Mouse (Mus musculus) ES-E14 (cell line): Measurements from ENCODE around the gene Rnf141. TPM values are rescaled to one million over a fixed set of nuclear protein-coding genes. Genes with fewer than 3 reads are reported as not detected.

Experiments
- DNase-seq: peaks from one replicate; pipeline ENCODE4 v3.0.0-alpha.2; 2013; ENCODE audit warnings: low read depth, low spot score
- H3K27ac ChIP-seq: 2 replicates; pipeline ENCODE4 v1.5.1; 2012; ENCODE audit warnings: low read depth, mild to moderate bottlenecking, low read length, moderate library complexity, mixed read lengths; ENCODE audit not compliant: poor library complexity, insufficient read depth, severe bottlenecking
- H3K36me3 ChIP-seq: 2 replicates; pipeline ENCODE4 v1.6.1; 2012; ENCODE audit warnings: mild to moderate bottlenecking, low read length, moderate library complexity, mixed read lengths; ENCODE audit not compliant: control insufficient read depth, poor library complexity, insufficient read depth, severe bottlenecking
- H3K4me1 ChIP-seq, 2 experiments: fragments of 150-350 bp in 1 of 2; sonication (generic) in 1 of 2; 2 replicates each; pipeline ENCODE4 v1.6.1; 2012; ENCODE audit warnings: low read length in 2 of 2, mild to moderate bottlenecking in 1 of 2, mixed read lengths in 1 of 2; ENCODE audit not compliant: control insufficient read depth in 2 of 2, insufficient read depth in 2 of 2, poor library complexity in 1 of 2
- H3K4me3 ChIP-seq, 2 experiments: fragments of 150-350 bp in 1 of 2; sonication (generic) in 1 of 2; 2 replicates each; pipeline ENCODE4 v1.5.1; 2012; ENCODE audit warnings: low read length in 2 of 2, low read depth in 1 of 2, mild to moderate bottlenecking in 1 of 2, mixed read lengths in 1 of 2; ENCODE audit not compliant: insufficient read depth in 1 of 2, poor library complexity in 1 of 2, severe bottlenecking in 1 of 2
- H3K9ac ChIP-seq: 2 replicates; pipeline ENCODE4 v1.6.1; 2012; ENCODE audit warnings: low read depth, mild to moderate bottlenecking, low read length, mixed read lengths; ENCODE audit not compliant: poor library complexity, insufficient read depth, severe bottlenecking
- H3K9me3 ChIP-seq: fragments of 150-350 bp; sonication (generic); 2 replicates; pipeline ENCODE4 v1.6.1; 2012; ENCODE audit warnings: low read depth, mild to moderate bottlenecking, low read length; ENCODE audit not compliant: control insufficient read depth, insufficient read depth
- CHD2 ChIP-seq: IDR thresholded peaks from 2 replicates; pipeline ENCODE4 v1.6.1; 2014; ENCODE audit warnings: mild to moderate bottlenecking, low read depth, low read length, inconsistent platforms
- HCFC1 ChIP-seq: IDR thresholded peaks from 2 replicates; pipeline ENCODE4 v1.6.1; 2012; ENCODE audit warnings: low read length, inconsistent platforms, borderline replicate concordance; ENCODE audit not compliant: insufficient read depth
- MAFK ChIP-seq: IDR thresholded peaks from 2 replicates; pipeline ENCODE4 v1.6.1; 2014; ENCODE audit warnings: mild to moderate bottlenecking, low read depth, low read length, inconsistent platforms; ENCODE audit not compliant: insufficient read depth
- ZC3H11A ChIP-seq: IDR thresholded peaks from 2 replicates; pipeline ENCODE4 v1.6.1; 2012; ENCODE audit warnings: low read depth, mild to moderate bottlenecking, inconsistent platforms, low read length, borderline replicate concordance
- ZNF384 ChIP-seq: IDR thresholded peaks from 2 replicates; pipeline ENCODE4 v1.6.1; 2012; ENCODE audit warnings: low read depth, low read length, inconsistent platforms
- in situ Hi-C, 2 experiments: fragments of 600-800 bp; cut with MboI; formaldehyde crosslinking; loops; one replicate each; pipeline ENCODE4 v1.15.1; 2025; ENCODE audit warnings: low sequenced_read_pairs in 2 of 2, inconsistent platforms in 1 of 2; ENCODE audit not compliant: unreplicated experiment in 2 of 2
- total RNA-seq: library from RNA; depleted of rRNA; stranded (reverse); fragments of 300-350 nt; gene quantifications from 2 replicates; pipeline ENCODE4 v1.2.3, GENCODE M21; 2012

The Rnf141 gene
- total RNA-seq, 1 experiment: 25.0 TPM

GRCm38 (mm10) chr7:110782135-110782534, 62.1 kb downstream of the Rnf141 start:
- H3K4me1 ChIP-seq: peaks cover 3 to 10% of the 10 kb centered on the region in 2 experiments
- in situ Hi-C loops: no loop called here
- TF ChIP-seq ZC3H11A (no peak), MAFK (no peak), CHD2 (no peak), HCFC1 (no peak), ZNF384 (no peak)

GRCm38 (mm10) chr7:110781231-110781711, 63.0 kb downstream of the Rnf141 start:
- H3K4me3 ChIP-seq: no peak overlapping the region
- H3K9me3 ChIP-seq: no peaks in the 10 kb centered on the region
- H3K36me3 ChIP-seq: no peaks in the 10 kb centered on the region
- in situ Hi-C loops: no loop called here
- no peak overlapping the region for H3K9ac ChIP-seq
- peaks cover 8 to 17% of the 10 kb centered on the region in 2 experiments for H3K4me1 ChIP-seq
- TF ChIP-seq ZNF384 (no peak), MAFK (no peak), CHD2 (no peak), ZC3H11A (no peak), HCFC1 (no peak)
- H3K27ac ChIP-seq: no peak overlapping the region
- no peak for DNase-seq

More at GRCm38 (mm10) chr7:110782135-110782534, 62.1 kb downstream of the Rnf141 start:
- Histone ChIP-seq H3K4me3 (no peak overlapping the region), H3K36me3 (no peaks in the 10 kb centered on the region), H3K9ac (no peak overlapping the region), H3K27ac (no peak overlapping the region), H3K9me3 (no peaks in the 10 kb centered on the region)
- no peak for DNase-seq

GRCm38 (mm10) chr7:110780520-110780919, 63.7 kb downstream of the Rnf141 start:
- no peak for DNase-seq
- peaks cover 8 to 18% of the 10 kb centered on the region in 2 experiments for H3K4me1 ChIP-seq
- TF ChIP-seq CHD2 (no peak), HCFC1 (no peak), ZNF384 (no peak), MAFK (no peak), ZC3H11A (no peak)
- H3K4me3 ChIP-seq: no peak overlapping the region
- H3K36me3 ChIP-seq: no peaks in the 10 kb centered on the region
- H3K9me3 ChIP-seq: no peaks in the 10 kb centered on the region
- in situ Hi-C loops: no loop called here
- H3K9ac ChIP-seq: no peak overlapping the region
- no peak overlapping the region for H3K27ac ChIP-seq

- in situ Hi-C loops: no loop called here
- TF ChIP-seq CHD2 (no peak), HCFC1 (no peak), MAFK (no peak), ZC3H11A (no peak), ZNF384 (no peak)
- Histone ChIP-seq H3K4me3 (no peak overlapping the region), H3K36me3 (no peaks in the 10 kb centered on the region), H3K27ac (no peak overlapping the region), H3K9ac (no peak overlapping the region), H3K9me3 (no peaks in the 10 kb centered on the region), H3K4me1 (peaks cover 8 to 18% of the 10 kb centered on the region in 2 experiments)
- no peak for DNase-seq
Observed at GRCm38 (mm10) chr7:110779605-110780111, 64.6 kb downstream of the Rnf141 start.

- in situ Hi-C loops: no loop called here
- Histone ChIP-seq H3K27ac (no peak overlapping the region), H3K4me1 (peaks cover 8 to 18% of the 10 kb centered on the region in 2 experiments), H3K4me3 (no peak overlapping the region), H3K9ac (no peak overlapping the region), H3K9me3 (no peaks in the 10 kb centered on the region), H3K36me3 (peaks cover 2% of the 10 kb centered on the region; the same call in 1 of the 2 replicates)
- no peak for DNase-seq
- no peak for TF ChIP-seq ZC3H11A
- no peak for TF ChIP-seq CHD2
- no peak for TF ChIP-seq HCFC1
- TF ChIP-seq MAFK: no peak
- no peak for TF ChIP-seq ZNF384
Observed at GRCm38 (mm10) chr7:110778933-110779332, 65.3 kb downstream of the Rnf141 start.
